Mouse (Mus musculus) telencephalon, adult 2 months (tissue): ENCODE data around the gene Cdh13.

ENCODE experiments used
- DNase-seq: peaks from one replicate; pipeline ENCODE4 v3.0.0-alpha.2; 2011; ENCODE audit warnings: low read depth, low spot score

Cdh13 gene

DNA sequence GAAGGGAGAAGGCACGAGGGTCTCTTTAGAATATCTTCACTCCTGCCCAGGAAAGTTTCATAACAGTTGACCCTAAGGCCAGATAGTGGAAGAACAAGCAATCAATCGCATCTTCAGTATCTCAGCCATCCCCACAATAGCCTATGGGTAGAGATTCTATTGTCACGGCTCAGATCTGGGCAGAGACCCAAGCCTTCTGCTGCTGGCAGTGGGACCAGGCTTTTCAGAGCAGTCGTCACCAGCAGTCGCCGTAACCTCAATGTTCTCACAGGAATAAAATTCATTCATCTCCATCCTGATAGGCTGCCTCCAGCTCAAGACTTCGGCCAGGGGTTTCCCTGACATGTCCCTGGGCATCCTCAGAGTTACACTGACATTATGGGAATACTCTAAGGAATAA is 751.6 kb downstream of the Cdh13 start:
- peak; percentile 58 for DNase-seq

DNA sequence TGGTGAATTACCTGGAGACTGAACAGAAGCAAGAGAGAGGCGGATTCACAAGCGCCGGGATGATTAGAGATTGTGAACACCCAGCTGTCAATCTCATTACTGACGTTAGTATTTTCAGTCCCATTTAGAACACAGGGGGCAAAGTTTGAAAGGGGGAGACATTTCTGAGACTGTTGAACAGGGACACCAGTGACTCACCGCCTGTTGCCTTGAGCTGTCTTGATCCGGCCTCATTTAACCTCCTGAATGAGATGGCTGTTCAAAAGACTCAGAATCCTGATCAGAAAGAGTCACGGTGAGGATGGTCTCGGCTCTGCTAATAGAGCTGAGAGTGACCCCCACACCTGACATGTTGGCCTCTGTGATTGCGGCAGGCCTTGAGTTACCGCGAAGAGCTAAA is 754.0 kb downstream of the Cdh13 start:
- no peak for DNase-seq

DNA sequence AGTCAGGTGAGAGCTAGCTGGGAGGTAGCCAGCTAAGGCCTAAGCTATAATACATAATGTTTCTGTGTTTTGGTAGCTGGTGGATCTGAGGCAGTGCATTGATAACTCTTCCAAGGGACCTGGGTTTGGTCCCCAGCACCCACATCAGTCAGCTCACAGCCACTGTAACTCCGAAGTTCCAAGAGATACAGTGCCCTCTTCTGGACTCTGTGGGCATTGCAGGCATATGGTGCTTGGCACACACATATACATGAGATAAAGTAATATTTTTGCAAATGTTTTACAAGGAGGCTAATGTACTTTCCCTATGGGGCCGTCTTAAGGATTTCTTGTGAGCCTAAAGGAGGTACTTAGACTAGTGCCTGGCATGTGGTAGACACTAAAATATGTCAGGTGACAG is 755.8 kb downstream of the Cdh13 start:
- no peak for DNase-seq

DNA sequence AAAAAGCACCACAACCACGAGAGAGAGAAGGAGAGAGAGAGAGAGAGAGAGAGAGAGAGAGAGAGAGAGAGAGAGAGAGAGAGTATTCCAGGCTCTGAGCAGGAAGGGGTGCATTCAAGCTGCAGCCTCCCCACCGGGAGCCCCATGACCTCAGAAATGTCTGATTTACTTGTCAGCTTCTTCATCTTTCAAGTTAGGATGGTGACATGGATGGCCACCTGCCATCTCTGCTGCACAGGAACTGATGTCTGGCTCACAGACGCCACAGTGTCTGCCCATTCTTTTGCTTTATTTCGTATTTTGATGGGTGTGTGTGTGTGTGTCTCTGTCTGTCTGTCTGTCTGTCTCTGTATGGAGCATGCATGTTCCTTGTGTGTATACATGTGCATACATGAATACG is 774.3 kb downstream of the Cdh13 start:
- DNase-seq, result no peak

DNA sequence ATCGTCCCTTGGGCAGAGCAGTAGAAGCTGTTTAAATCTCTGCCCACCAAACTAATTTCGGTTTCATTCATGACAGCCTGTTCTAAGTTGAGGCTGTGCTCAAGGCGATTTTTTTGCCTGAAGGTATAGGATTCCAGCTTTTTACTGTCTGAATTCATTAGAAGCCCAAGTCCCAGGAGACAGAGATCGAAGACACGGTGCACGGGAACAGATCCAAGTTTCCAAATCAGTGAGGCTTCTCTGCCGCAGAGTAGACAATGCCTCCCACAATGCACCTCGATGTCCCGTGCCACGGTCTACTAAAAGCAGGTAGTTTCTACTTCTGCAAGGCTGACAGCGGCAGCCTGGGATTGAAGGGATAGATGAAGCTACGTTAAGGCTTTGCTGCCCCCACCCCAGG is 778.1 kb downstream of the Cdh13 start:
- DNase-seq, result no peak

DNA sequence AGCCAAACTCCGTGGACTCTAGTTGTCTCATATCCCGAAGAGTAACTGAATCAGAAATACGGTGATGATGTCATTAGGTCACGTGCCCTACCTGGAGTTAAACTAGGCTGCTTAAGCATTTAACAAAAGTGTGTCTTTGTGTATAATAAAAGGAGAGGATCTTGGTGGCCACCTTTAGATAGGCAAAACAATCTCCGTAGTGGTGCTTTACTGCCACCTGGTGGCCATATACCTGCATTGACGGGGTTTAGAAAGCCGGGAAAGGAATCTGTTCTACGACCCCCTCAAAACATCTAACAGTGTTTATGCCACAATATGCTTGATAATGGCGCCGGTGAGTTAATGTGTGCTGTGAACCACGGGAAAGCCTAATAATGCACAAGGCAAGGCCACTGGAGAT is 781.0 kb downstream of the Cdh13 start:
- no peak for DNase-seq

DNA sequence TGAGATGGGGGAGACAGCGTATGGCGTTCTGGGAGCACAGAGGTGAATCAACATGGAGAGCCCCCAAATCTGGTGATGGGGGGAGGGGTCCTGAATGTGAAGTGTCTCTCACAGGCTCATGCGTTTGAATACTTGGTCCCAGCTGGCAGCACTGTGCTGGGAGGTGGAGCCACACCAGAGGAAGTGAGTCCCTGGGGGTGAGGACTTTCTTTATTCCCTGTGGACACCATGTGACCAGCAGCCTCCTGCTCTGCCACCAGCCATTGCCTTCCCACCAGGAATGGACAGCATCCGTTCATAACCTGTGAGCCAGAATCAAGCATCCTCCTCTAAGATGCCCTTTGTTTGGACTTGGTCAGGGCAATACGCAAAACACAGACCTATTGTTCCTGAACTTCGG is 788.8 kb downstream of the Cdh13 start:
- DNase-seq, result no peak

DNA sequence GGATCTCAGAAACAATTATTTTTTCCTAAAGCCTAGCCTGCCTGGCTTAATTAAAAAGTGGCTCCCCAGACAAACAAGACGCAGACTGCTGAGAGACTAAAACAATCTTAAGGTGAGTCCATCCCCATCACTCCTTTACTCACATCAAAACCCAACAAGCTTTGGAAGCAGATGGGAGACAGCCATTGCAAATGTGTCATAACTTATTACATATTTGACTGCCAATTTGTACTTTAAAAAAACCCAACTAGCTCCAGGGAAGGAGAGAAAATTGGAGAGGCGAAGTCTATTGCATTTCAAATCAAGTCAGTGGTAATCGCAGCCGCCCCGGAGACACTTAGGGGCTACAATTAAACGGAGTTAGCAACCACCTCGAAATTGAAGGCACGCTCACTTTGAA is 801.5 kb downstream of the Cdh13 start:
- no peak for DNase-seq

DNA sequence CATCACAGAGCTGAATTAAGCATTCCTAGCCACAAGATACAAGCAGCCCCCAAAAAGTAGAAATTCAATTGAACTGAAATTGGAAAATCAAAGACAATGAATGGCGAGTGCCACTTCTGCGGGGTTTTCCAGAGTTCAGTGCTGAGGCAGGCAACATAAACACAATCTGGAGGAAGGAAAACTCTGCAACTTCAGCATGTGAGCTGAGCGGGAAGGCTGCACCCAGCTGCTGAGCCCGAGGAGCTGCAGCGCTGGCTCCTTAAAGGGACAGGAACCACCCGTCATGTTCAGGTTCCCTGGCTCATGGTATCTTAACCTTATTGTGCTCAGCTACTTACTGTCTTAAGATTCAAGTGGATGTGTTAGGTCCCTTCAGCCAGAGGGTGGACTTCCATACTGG is 814.7 kb downstream of the Cdh13 start:
- no peak for DNase-seq

DNA sequence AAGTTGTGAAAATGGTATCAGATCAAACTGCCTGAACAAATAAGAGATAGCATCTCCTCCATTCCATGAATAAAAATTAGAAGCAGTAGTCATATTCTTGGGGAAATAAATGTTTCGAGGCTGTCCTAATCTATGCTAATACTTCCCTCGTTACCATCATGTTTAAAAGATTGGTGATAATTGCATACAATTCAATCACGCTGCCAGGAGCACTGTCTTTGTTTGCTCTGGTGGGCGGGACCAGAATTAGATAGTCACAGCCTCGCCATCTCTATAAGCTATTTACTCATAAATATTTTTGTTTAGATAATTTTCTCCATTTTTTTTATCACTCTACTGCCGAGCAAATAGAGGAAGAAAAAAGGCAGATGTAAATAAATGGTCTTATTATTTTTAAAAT is 819.3 kb downstream of the Cdh13 start:
- DNase-seq, result no peak

DNA sequence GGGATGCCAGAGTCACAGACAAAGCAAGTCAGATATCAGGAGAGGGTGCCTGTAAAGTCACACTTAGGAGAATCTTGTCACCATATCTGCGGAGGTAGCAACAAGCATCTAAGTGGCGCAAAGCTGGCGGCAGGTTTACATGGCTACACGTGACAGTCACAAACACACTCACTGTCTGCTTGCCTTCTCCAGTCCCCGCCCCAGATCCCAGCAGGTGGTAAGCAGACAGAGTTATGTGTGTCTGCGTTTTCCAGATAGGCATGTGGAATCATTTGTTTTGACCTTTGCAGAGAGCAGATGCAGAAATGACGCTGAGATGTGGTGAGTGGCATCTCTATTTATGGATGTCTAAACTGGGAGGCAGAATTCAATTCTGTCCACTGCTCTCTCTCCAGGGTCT is 826.1 kb downstream of the Cdh13 start:
- no peak for DNase-seq

DNA sequence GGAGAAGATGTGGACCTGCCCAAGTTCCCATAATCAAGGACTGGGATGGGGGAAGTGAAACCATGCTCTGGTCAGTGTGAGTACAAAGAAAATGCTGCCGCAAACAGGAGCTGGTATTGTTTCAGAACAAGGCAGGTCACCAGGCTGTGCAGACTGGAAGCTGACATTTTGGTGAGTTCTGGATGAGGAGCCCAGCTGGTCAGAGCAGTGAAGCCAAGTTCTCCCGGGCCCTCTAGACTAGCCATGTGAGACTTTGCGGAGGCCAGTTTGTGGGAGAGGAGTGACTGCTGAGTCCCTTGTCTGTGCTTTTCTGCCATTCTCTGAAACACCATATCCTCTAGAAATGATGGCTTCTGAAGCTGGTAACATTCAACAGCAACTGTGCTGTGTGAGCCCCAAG is 829.3 kb downstream of the Cdh13 start:
- DNase-seq, result no peak

DNA sequence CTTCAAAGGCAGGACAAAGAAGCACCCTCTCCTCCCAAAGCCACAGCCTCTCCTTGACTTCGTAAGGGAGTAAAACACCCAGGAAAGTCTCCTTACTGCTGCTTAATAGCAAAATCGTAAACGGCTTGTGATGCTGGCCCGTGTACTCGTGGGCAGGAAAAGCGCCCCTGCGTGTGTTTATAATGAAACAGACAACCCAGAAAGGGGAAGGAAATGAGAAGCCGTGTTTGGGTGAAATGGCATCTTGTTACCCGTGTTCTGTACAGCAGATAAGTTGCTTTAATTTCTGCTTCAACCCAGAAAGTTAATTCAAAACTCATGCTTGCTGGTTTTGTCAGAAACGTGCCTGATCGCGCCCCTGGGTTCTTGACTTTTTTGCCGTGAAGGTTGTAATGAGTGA is 837.7 kb downstream of the Cdh13 start:
- no peak for DNase-seq

DNA sequence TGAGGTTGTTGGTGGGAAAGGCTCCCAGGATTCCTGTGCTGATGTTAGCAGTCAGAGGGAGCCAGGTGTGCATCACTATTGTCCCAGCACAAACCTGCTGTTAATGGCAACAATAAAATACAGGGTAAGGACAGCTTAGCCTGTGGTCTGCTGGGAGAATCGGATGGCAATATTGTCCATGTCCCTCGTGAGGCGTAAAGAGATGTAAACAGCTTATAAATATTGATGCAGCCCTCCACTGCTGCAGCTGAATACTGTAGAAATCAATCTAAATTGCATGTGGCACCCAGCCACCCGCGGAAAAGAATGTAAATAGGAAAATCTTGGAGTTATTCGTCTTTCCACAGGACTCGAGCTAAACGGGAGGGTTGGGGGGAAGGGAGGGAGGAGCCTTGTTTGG is 844.3 kb downstream of the Cdh13 start:
- no peak for DNase-seq

DNA sequence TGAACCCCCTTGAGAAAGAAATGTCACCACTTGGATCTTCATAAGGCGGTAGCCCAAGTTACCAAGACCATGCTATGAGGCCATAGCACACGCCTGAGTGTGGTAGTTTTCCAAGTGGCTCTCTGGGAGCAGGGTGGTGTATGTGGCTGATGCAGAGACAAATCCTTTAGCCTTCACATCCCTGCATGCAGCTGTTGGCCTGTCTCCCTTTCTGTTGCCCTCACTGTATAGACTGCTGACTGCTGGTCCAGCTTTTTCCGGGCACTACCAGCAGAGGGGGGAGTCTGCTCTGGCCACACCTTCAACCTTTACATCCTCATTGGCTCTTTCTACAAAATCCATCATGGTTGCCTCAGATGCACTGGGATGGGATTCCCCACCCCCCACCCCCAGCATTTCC is 844.7 kb downstream of the Cdh13 start:
- no peak for DNase-seq

DNA sequence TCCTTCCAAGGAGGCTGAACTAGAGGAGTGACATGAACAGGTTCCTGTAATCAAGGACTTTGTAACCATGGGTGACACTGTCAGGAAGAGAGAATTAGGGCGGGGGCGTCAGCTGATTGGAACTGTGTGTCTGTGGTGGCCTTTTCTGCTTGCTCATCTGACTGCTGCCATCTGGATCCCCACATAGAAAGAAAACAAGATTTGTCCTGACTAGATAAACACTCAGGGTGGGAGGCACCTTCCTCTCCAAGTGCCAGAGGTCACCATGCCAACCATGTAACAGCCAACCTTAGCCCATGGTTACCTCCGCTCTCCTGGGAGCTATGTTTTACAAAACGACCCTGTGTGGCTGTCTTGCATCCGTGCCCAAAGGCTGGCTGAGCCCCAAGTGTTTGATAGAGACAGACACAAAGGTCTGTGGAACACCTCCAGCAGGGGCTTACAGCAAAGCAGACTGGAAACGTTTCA is 873.0 kb downstream of the Cdh13 start:
- no peak for DNase-seq

DNA sequence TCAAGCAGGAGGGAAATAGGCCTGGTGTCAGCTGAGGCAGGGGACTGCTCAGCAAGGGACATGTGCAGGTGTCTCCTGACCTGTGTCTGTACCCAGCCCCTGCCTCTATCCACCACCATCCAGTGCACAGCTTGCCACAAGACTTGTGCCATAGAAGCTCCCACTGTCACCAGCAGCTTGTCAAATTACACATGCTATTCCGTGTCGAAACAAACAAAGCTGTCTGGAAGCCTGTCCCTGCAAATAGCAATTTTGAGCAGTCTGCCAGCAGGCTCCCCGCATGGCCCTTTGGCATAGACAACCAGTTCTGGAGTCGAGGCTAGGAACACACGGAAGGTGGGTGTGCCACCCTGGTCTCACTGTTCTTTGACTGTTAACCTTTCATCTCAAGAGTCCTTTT is 875.1 kb downstream of the Cdh13 start:
- DNase-seq, result peak; percentile 57

DNA sequence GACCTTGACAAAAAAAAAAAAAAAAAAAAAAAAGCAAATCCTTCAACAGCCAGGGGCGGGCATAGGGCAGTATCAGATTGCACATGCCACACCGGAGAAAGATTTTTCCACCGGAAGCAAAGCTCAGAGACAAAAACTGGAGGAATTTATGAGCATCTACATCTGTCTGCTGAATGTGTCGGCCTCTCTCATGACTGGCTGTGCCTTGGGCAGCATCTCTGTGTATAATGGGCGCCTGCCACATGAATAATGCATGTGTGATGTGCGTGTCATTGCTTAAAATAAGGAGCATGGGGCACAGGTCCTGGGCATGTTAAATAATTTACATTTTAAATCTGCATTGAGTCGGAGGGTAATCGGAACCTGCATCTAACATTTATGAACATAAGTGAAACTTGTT is 876.3 kb downstream of the Cdh13 start:
- no peak for DNase-seq

DNA sequence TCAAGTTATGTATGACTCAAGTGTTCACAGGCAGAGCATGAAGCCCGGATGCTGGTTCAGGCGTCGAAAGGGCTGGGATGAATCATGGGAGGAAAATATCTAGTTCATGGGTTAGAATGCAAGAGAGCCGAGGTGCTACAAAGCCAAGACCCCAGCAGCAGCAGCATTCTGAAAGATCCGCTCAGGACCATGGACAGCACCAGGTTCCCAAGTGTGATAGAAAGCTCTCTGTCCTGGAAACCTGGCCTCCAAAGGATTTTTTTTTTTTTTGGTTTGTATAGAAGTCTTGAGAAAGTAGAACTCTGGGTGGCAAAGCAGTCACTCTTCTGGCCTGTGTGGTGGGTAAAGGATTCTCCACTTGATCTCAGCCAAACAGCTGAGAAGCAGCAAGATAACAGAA is 880.5 kb downstream of the Cdh13 start:
- DNase-seq, result no peak

DNA sequence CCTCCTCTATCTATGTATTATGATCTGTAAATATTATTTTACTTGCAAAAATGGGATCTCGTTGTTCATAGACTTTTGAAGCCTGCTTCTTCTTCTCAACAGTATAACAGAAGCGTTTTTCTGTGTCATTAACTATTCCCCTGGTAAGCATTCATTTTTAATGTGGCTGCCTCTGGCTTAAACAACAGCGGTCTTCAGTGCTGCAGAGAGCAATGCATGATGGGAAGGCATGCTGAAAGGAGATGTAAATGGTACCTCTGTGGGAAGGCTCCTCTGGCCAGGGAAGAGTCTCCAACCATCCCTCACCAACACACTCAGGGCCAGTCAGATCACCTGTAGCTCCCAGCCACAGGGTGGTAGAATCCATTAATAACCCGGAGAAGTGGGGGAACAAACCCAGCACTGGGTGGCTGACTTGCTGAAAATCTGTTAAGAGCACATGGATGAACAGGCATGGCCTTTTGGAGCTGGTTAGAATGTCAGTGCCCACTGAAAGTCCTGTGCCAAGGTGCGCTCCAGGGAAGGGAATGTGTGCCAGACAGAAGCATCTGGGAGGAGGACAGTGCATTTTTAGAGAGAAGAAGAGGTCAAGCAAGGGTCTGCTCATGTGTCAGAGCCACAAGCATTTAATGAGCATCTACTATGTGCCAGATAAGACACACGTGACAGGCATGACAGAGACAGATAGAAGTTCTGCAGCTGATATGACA is 893.8 kb downstream of the Cdh13 start:
- DNase-seq, result no peak

DNA sequence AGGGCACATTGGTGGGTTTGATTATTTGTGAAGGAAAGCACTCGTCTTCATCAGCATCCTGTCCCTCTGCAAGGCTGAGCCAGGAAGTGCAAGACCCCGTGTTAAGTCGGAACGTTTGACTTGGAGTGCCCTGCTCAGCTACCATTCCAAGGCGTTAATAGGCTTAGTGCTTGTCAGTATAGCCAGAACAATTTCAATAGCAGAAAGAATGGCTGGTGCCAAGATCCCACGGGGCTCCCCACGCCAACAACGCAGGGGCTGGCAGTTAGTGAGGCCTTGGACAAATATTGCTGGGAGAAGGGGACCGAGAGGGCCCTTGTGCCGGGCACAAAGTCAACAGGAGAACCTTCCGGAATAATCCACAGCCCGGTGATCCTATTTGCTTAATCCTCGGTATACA is 897.1 kb downstream of the Cdh13 start:
- DNase-seq, result no peak

DNA sequence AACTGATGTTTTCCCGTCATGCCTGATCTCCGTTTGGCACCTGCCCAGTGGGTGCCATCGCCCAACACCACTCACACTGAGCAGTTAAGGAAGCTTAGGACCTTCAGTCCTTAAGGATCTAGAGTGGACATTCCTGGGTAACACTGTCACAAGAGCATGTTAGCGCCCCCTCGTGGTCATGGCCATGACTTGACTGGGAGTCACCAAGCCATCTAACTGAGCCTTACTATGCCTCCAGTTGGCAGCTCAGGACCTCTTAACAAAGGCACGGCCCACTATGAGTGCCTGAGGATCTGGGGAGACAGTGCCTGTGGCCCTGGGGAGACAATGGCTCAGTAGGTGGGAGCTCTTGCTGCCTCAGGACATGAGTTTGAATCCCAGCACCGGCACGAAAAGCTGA is 912.2 kb downstream of the Cdh13 start:
- no peak for DNase-seq

DNA sequence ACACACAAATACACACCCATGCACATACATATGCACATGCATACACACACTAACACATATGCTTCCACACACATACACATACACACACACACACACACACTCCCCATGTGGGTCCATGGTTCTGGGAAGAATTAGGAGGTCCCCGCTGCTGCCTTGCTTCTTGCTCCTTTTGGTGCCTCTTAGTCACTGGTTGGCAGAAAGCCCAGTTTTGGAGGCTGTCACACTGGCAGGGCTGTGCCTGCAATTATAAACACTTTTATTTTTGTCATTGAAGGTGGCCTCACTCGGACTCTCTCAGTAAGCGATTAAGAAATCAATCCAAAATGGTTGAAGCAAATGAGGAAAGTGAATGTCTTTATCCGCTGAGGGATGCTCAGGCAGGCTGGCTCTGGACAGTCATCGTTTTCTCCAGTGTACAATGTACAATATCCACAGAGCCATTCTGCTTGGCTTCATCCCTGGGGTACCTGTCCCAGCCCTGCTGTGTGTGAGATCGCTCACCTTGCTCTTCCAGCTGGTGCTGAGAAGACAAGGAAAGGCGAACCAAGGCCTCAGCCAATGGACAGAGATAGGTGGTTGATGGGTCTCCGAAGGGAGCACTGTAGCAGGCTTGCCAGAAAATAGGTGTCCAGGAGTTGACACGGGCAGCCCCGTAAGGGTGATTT is 913.1 kb downstream of the Cdh13 start:
- peak; percentile 66 for DNase-seq

DNA sequence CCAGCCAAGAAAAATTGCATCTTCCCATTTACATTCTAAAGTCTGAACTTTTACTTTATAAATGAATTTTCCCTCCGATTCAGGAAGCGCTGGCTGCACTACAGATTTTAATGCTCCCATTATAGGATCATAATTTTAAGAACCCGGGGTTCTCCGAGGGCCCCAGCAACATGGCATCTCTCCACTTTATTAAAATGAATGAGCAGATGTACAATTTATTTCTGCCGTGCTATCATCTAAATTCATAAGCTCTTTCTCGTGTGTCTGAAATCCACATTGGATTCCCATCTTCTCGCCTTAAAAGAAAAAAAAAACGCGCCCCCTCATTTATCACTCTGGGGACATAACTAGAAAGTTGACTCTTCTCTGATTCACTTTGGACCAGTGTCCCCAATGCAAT is 925.0 kb downstream of the Cdh13 start:
- no peak for DNase-seq
